Mouse (Mus musculus) monocyte, adult 5-6 weeks (primary cell): Measurements from ENCODE around the gene Tlr12. TPM values are rescaled to one million over a fixed set of nuclear protein-coding genes. Genes with fewer than 3 reads are reported as not detected.
A peak's percentile ranks its signal among the peaks of the same experiment; 100 is the strongest.
"Not testable (repeated sequence)": the region's sequence is repeated elsewhere in the genome, so short reads cannot be mapped to it uniquely, and the experiment has no call there.

Experiments
- ATAC-seq: fragments of 153-309, 156-312 bp; replicated peaks from 2 replicates; pipeline ENCODE4 v1.8.0; 2017; ENCODE audit warnings: mild to moderate bottlenecking; ENCODE audit not compliant: low TSS enrichment, insufficient number of reproducible peaks, severe bottlenecking, poor library complexity, low FRiP score
- total RNA-seq: library from RNA; stranded (forward); fragments of 200-1000, 200-491, 200-594 nt; gene quantifications from 3 replicates; pipeline ENCODE4 v1.2.3, GENCODE M21; 2017

Tlr12 gene
- total RNA-seq, 1 experiment from 2014 or later: 0.48 TPM

GRCm38 (mm10) chr4:128635451-128635850 lies 17.0 kb upstream of the Tlr12 start:
- no peak for ATAC-seq

DNA sequence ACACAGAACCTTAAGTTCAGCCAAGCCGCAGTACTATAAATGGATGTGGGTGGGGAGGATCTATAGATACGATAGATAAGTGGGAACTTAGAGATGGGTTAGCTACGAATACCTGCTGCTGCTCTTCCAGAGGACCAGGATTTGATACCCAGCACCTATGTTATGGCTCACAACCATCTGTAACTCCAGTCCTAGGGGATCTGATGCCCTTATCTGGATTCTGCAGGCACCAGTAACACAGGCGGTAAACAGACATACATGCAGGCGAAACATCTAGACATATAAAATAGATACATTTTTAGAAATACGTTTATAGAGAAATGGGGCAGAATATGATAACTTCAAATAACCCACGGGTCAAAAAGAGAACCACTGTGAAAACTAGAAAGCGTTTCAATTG lies 2.7 kb upstream of the Tlr12 start:
- ATAC-seq: no peak

GRCm38 (mm10) chr4:128620572-128620971 lies 2.2 kb upstream of the Tlr12 start:
- no peak for ATAC-seq

- ATAC-seq: no peak
Observed at GRCm38 (mm10) chr4:128618963-128619362, 544 bp upstream of the Tlr12 start.

DNA sequence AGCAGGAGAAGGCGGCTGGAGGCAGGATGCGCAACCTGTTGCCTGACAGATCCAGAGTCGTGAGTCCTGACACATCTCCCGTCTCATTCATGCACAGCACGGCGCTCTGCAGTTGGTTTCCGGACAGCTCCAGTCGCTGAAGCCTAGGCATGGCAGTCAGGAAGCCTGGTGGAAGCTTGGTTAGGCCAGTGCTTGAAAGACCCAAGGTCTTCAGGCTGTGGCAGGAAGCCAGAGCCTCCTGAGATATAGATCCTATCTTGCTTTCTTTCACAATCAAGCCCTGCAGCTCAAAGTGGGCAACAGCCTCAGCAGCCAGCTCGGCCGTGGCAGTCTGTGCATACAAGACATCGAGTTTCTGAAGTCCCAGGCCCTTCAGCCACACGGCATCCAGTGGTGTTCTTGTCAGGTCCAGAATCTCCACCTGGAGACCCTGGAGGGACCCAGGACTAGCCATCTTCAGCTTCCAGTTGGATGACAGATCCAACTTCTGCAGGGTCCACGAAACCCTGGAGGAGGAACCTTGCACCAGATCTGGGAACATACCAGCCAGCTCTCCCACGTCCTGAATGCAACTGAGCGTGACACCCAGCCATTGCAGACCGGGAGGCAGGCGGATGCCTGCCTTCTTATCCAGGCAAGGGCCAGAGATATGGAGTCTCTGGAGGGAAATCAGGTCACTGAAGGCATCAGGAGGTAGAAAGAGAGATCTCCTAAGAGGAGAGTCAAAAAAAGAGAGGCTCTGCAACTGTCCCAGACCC lies 877 bp downstream of the Tlr12 start:
- ATAC-seq: no peak

- no peak for ATAC-seq
Observed at GRCm38 (mm10) chr4:128615761-128616160, 2.7 kb downstream of the Tlr12 start.

DNA sequence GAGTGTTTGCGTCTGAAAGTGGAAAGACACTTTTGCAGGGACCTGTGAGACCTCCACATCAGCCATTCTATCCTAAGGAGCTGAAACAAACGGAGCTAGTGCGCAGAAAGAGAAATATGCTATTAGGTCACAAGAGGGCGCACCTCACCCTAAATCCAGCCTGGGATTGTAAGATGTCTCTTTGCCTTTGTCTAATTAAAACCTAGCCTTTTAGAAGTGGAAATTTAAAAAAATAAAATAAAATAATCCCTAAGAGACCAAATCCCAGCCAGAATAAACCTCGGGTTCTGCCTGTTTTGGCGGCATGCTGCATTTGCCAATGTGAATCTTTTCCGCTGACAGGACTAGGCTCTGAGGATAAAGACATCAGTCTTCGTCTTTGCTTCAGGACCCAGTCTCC lies 5.1 kb downstream of the Tlr12 start:
- no peak for ATAC-seq

GRCm38 (mm10) chr4:128611726-128612125 lies 6.7 kb downstream of the Tlr12 start:
- not testable (repeated sequence) for ATAC-seq

GRCm38 (mm10) chr4:128610706-128611105 lies 7.7 kb downstream of the Tlr12 start:
- no peak for ATAC-seq

DNA sequence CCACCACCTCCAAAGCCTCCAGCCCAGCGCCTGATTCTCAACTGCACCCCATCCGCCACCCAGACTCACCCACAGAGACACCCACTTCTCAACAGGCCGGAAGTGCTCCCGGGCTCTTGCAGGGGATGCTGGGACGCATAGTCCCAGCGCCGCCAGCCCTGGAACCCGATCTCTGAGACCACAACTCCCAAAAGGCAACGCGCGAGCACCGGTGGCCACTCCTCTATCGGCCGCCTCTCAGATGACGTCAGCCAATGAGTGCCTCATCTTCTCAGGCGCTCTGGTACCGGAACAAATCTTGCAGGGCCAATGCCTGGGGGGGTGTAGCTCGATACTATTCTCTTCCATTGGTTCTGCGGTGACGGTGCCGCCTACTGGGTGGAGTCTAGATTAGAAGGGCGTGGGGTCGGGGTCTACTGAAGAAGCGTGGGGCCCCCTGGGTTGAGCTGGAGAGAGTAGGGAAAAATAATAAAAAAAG lies 8.5 kb downstream of the Tlr12 start, which contains the start of gene Zscan20:
Gene Zscan20, minus strand, starts transcription at position 174 of the 478 bp plus-strand sequence.
- peak; percentile 97 for ATAC-seq

- ATAC-seq: no peak
Observed at GRCm38 (mm10) chr4:128609276-128609924, 9.0 kb downstream of the Tlr12 start.

GRCm38 (mm10) chr4:128607661-128608060 lies 10.8 kb downstream of the Tlr12 start:
- ATAC-seq: no peak

DNA sequence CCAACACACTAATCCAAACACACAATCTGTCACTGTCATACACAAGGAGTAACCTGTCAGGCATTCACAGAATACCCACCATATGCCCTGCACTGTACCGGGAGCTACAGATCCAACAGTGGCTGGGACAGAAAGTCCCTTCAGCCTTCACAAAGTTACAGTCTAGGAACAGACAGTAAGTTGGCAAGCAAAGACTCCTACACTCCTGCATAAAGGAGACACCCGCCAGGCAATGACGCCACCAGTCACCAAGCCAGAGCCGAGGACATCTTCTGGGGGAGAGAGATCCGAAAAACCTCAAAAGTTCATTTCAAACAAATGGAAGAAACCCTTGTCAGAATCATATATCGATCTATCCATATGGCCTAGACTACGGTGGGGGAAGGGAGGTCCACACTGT lies 11.8 kb downstream of the Tlr12 start:
- no peak for ATAC-seq

- ATAC-seq: no peak
Observed at GRCm38 (mm10) chr4:128597801-128598560, 20.4 kb downstream of the Tlr12 start.

GRCm38 (mm10) chr4:128594062-128594461 lies 24.4 kb downstream of the Tlr12 start:
- ATAC-seq: no peak

GRCm38 (mm10) chr4:128593286-128593685 lies 25.1 kb downstream of the Tlr12 start:
- ATAC-seq: no peak

- ATAC-seq: 0 out of 2 replicates have a peak, but pooled peaks have one; percentile 48
Observed at GRCm38 (mm10) chr4:128579182-128579581, 39.2 kb downstream of the Tlr12 start.

GRCm38 (mm10) chr4:128575811-128576210 lies 42.6 kb downstream of the Tlr12 start:
- no peak for ATAC-seq
